Comparison of ENCODE assay signal across 8 mouse cellular contexts in genomic region chr15:99664600-99665451, GRCm38 (mm10). TPM values are rescaled to one million over a fixed set of nuclear protein-coding genes. Genes with fewer than 3 reads are reported as not detected.
DNase-seq lines count a peak whose midpoint lies in the region; ATAC-seq and TF ChIP-seq lines count a peak whose summit lies in the region.

No protein-coding gene starts in this region.

- H3K9ac ChIP-seq in intestine, embryonic 15.5 days = peak overlapping the region; percentile 18
- 0 out of 2 replicates have a peak overlapping the region, but pooled peaks have one; percentile 26 for H3K9ac ChIP-seq in limb, embryonic 15.5 days
- peak overlapping the region; percentile 46 for H3K9ac ChIP-seq in midbrain, embryonic 14.5 days (replicated peaks; ENCODE audit: low read length)
- H3K9ac ChIP-seq in stomach, postnatal 0 days (ENCODE audit: low read length) = peak overlapping the region; percentile 52

- peak overlapping the region; percentile 38 for H3K4me3 ChIP-seq in intestine, embryonic 15.5 days (replicated peaks)
- peak overlapping the region; percentile 45 for H3K4me3 ChIP-seq in limb, embryonic 15.5 days
- H3K4me3 ChIP-seq in midbrain, embryonic 14.5 days (replicated peaks; ENCODE audit: low read depth, low read length) = peak overlapping the region; percentile 37
- H3K4me3 ChIP-seq in stomach, postnatal 0 days (ENCODE audit: low read depth, low read length) = peak overlapping the region; percentile 48

- no peaks in the 10 kb centered on the region for H3K9me3 ChIP-seq in intestine, embryonic 15.5 days
- H3K9me3 ChIP-seq in limb, embryonic 15.5 days = no peaks in the 10 kb centered on the region
- no peaks in the 10 kb centered on the region for H3K9me3 ChIP-seq in midbrain, embryonic 14.5 days (ENCODE audit: control insufficient read depth, low read length)
- no peaks in the 10 kb centered on the region for H3K9me3 ChIP-seq in stomach, postnatal 0 days (ENCODE audit: control insufficient read depth, low read length)

- peak; percentile 36 for DNase-seq in thymus, postnatal 4 days
- DNase-seq in thymus, postnatal 25 days = no peak
- peak; percentile 36 for DNase-seq in gastrocnemius, postnatal 10 days
- peak; percentile 89 for DNase-seq in midbrain, embryonic 14.5 days
- DNase-seq in stomach, postnatal 0 days (ENCODE audit: low spot score) = peak; percentile 77

- peak overlapping the region; percentile 88 for H3K4me2 ChIP-seq in intestine, embryonic 15.5 days (replicated peaks)
- peak overlapping the region; percentile 87 for H3K4me2 ChIP-seq in limb, embryonic 15.5 days
- peak overlapping the region; percentile 59 for H3K4me2 ChIP-seq in midbrain, embryonic 14.5 days (ENCODE audit: low read length)
- peak overlapping the region; percentile 90 for H3K4me2 ChIP-seq in stomach, postnatal 0 days (replicated peaks; ENCODE audit: low read depth)

- peaks cover 19% of the 10 kb centered on the region for H3K4me1 ChIP-seq in intestine, embryonic 15.5 days (replicated peaks)
- peaks cover 21% of the 10 kb centered on the region for H3K4me1 ChIP-seq in limb, embryonic 15.5 days
- H3K4me1 ChIP-seq in midbrain, embryonic 14.5 days (ENCODE audit: control insufficient read depth, insufficient read depth, low read length) = peaks cover 45% of the 10 kb centered on the region
- 0 out of 2 replicates have a peak, but pooled peaks cover 3% of the 10 kb centered on the region for H3K4me1 ChIP-seq in stomach, postnatal 0 days (replicated peaks; ENCODE audit: control insufficient read depth, insufficient read depth)

- ATAC-seq in common myeloid progenitor, adult 5-6 weeks (replicated peaks; ENCODE audit: low read depth, poor library complexity, severe bottlenecking) = peak; percentile 84
- peak; percentile 93 for ATAC-seq in intestine, embryonic 15.5 days
- ATAC-seq in limb, embryonic 15.5 days (ENCODE audit: insufficient number of reproducible peaks, low FRiP score, low TSS enrichment, low read depth) = no peak
- ATAC-seq in midbrain, embryonic 14.5 days (ENCODE audit: low FRiP score, low TSS enrichment) = peak; percentile 90
- ATAC-seq in stomach, postnatal 0 days (ENCODE audit: low FRiP score, low TSS enrichment) = peak; percentile 77

- H3K27me3 ChIP-seq in intestine, embryonic 15.5 days (replicated peaks) = peaks cover 29% of the 10 kb centered on the region
- peaks cover 50% of the 10 kb centered on the region for H3K27me3 ChIP-seq in limb, embryonic 15.5 days
- no peaks in the 10 kb centered on the region for H3K27me3 ChIP-seq in midbrain, embryonic 14.5 days (ENCODE audit: control insufficient read depth, insufficient read depth, low read length)
- no peaks in the 10 kb centered on the region; the same call in 1 of the 2 replicates for H3K27me3 ChIP-seq in stomach, postnatal 0 days (ENCODE audit: control insufficient read depth, insufficient read depth, low read length)

- H3K36me3 ChIP-seq in intestine, embryonic 15.5 days = no peaks in the 10 kb centered on the region
- H3K36me3 ChIP-seq in limb, embryonic 15.5 days = no peaks in the 10 kb centered on the region
- no peaks in the 10 kb centered on the region for H3K36me3 ChIP-seq in midbrain, embryonic 14.5 days (ENCODE audit: control insufficient read depth, insufficient read depth, low read length)
- H3K36me3 ChIP-seq in stomach, postnatal 0 days (ENCODE audit: control insufficient read depth, insufficient read depth, low read length) = no peaks in the 10 kb centered on the region

- TF ChIP-seq CTCF in stomach, postnatal 0 days (IDR thresholded peaks at IDR 0.05; ENCODE audit: low read depth) = no peak

- no peak for TF ChIP-seq EP300 in stomach, postnatal 0 days (optimal IDR thresholded peaks at IDR 0.05)

- peak overlapping the region; percentile 18; the same call in 1 of the 2 replicates for H3K27ac ChIP-seq in intestine, embryonic 15.5 days
- H3K27ac ChIP-seq in limb, embryonic 15.5 days = peak overlapping the region; percentile 50
- H3K27ac ChIP-seq in midbrain, embryonic 14.5 days (replicated peaks; ENCODE audit: low read depth, low read length) = peak overlapping the region; percentile 88
- peak overlapping the region; percentile 53; the same call in 1 of the 2 replicates for H3K27ac ChIP-seq in stomach, postnatal 0 days (replicated peaks)

- WGBS in intestine, embryonic 15.5 days = under 1% methylated on average over 52 of the region's 52 CpGs
- WGBS in limb, embryonic 15.5 days = under 1% methylated on average over 32 of the region's 52 CpGs
- WGBS in midbrain, embryonic 14.5 days = 1% methylated on average over 44 of the region's 52 CpGs
- under 1% methylated on average over 34 of the region's 52 CpGs for whole genome bisulfite sequencing in stomach, postnatal 0 days

RNA-seq across cellular contexts. Expression of gene Asic1, which starts 5.3 kb away (rescaled TPM):
- total RNA-seq in common myeloid progenitor, adult 5-6 weeks (2017) = not detected in 2 replicates
- 1 to 10 TPM; 1.1 to 2.1 TPM for total RNA-seq in gastrocnemius, postnatal 10 days (2021)
- 2.2 and 2.4 TPM in 2 replicates for polyA plus RNA-seq in intestine, embryonic 15.5 days (2015; fragmentation: Nextera tagmentation; extraction: Ambion mirVana)
- 1.2 and 2.2 TPM in 2 replicates for polyA plus RNA-seq in limb, embryonic 15.5 days (2015; fragmentation: Nextera tagmentation; extraction: Ambion mirVana)
- polyA plus RNA-seq in midbrain, embryonic 14.5 days (2014; fragmentation: Nextera tagmentation; extraction: Ambion mirVana) = 51.9 and 53.5 TPM in 2 replicates
- 1.0 and 1.2 TPM in 2 replicates for polyA plus RNA-seq in stomach, postnatal 0 days (2015; fragmentation: Nextera tagmentation; extraction: Ambion mirVana)

RNA-seq across cellular contexts. Expression of gene Racgap1, which starts 13.4 kb away (rescaled TPM):
- total RNA-seq in common myeloid progenitor, adult 5-6 weeks (2017) = 60.6 and 78.1 TPM in 2 replicates
- 10 to 100 TPM; 18.3 to 23.9 TPM for total RNA-seq in gastrocnemius, postnatal 10 days (2021)
- polyA plus RNA-seq in intestine, embryonic 15.5 days (2015; fragmentation: Nextera tagmentation; extraction: Ambion mirVana) = 108 and 120 TPM in 2 replicates
- polyA plus RNA-seq in limb, embryonic 15.5 days (2015; fragmentation: Nextera tagmentation; extraction: Ambion mirVana) = 105 and 106 TPM in 2 replicates
- 42.2 and 64.0 TPM in 2 replicates for polyA plus RNA-seq in midbrain, embryonic 14.5 days (2014; fragmentation: Nextera tagmentation; extraction: Ambion mirVana)
- 29.8 and 35.9 TPM in 2 replicates for polyA plus RNA-seq in stomach, postnatal 0 days (2015; fragmentation: Nextera tagmentation; extraction: Ambion mirVana)

RNA-seq across cellular contexts. Expression of gene Smarcd1, which starts 37.1 kb away (rescaled TPM):
- 27.9 and 34.0 TPM in 2 replicates for total RNA-seq in common myeloid progenitor, adult 5-6 weeks (2017)
- total RNA-seq in gastrocnemius, postnatal 10 days (2021) = 10 to 100 TPM; 15.4 to 15.9 TPM
- 23.5 and 34.0 TPM in 2 replicates for polyA plus RNA-seq in intestine, embryonic 15.5 days (2015; fragmentation: Nextera tagmentation; extraction: Ambion mirVana)
- 25.0 and 29.9 TPM in 2 replicates for polyA plus RNA-seq in limb, embryonic 15.5 days (2015; fragmentation: Nextera tagmentation; extraction: Ambion mirVana)
- 127 and 136 TPM in 2 replicates for polyA plus RNA-seq in midbrain, embryonic 14.5 days (2014; fragmentation: Nextera tagmentation; extraction: Ambion mirVana)
- polyA plus RNA-seq in stomach, postnatal 0 days (2015; fragmentation: Nextera tagmentation; extraction: Ambion mirVana) = 10.9 and 11.6 TPM in 2 replicates

RNA-seq across cellular contexts. Expression of gene Gm17349, which starts 40.5 kb away (rescaled TPM):
- total RNA-seq in common myeloid progenitor, adult 5-6 weeks (2017) = not detected in 2 replicates
- total RNA-seq in gastrocnemius, postnatal 10 days (2021) = 1 to 10 TPM in 1 of 2 experiments, not detected in 1; 2.4 TPM
- polyA plus RNA-seq in intestine, embryonic 15.5 days (2015; fragmentation: Nextera tagmentation; extraction: Ambion mirVana) = not detected in 2 replicates
- polyA plus RNA-seq in limb, embryonic 15.5 days (2015; fragmentation: Nextera tagmentation; extraction: Ambion mirVana) = not detected in 2 replicates
- polyA plus RNA-seq in midbrain, embryonic 14.5 days (2014; fragmentation: Nextera tagmentation; extraction: Ambion mirVana) = not detected in 2 replicates
- polyA plus RNA-seq in stomach, postnatal 0 days (2015; fragmentation: Nextera tagmentation; extraction: Ambion mirVana) = 1.0 and 2.5 TPM in 2 replicates

RNA-seq across cellular contexts. Expression of gene Gpd1, which starts 52.5 kb away (rescaled TPM):
- 0.46 and 0.82 TPM in 2 replicates for total RNA-seq in common myeloid progenitor, adult 5-6 weeks (2017)
- total RNA-seq in gastrocnemius, postnatal 10 days (2021) = 100 to 1,000 TPM; 358 to 467 TPM
- polyA plus RNA-seq in intestine, embryonic 15.5 days (2015; fragmentation: Nextera tagmentation; extraction: Ambion mirVana) = 11.6 and 15.5 TPM in 2 replicates
- polyA plus RNA-seq in limb, embryonic 15.5 days (2015; fragmentation: Nextera tagmentation; extraction: Ambion mirVana) = 0.42 and 4.3 TPM in 2 replicates
- polyA plus RNA-seq in midbrain, embryonic 14.5 days (2014; fragmentation: Nextera tagmentation; extraction: Ambion mirVana) = 0.92 and 1.7 TPM in 2 replicates
- polyA plus RNA-seq in stomach, postnatal 0 days (2015; fragmentation: Nextera tagmentation; extraction: Ambion mirVana) = 6.8 and 7.9 TPM in 2 replicates

Comparison
In these comparisons a context has a peak if more than half of its experiments do, and no peak if none do; other contexts are left out.
1. H3K27ac ChIP-seq: peak in every context shown above with its lines; median percentile 88 in midbrain, embryonic 14.5 days; 53 in stomach, postnatal 0 days; 50 in limb, embryonic 15.5 days; 18 in intestine, embryonic 15.5 days.
2. RNA of gene Asic1, which starts 5.3 kb away (polyA plus RNA-seq): 51.9 to 53.5 TPM in midbrain, embryonic 14.5 days; 2.2 to 2.4 TPM in intestine, embryonic 15.5 days, 1.2 to 2.2 TPM in limb, embryonic 15.5 days and 1.0 to 1.2 TPM in stomach, postnatal 0 days; every median in the first group is over 10 times any median in the second.
3. Peak in every context shown above with its lines, with median percentiles within 50 percentile points of each other: H3K4me2 ChIP-seq, H3K4me3 ChIP-seq and H3K9ac ChIP-seq.